Mouse (Mus musculus) forebrain, embryonic 15.5 days (tissue): ENCODE results near the gene Gm21974. TPM values are rescaled to one million over a fixed set of nuclear protein-coding genes. Genes with fewer than 3 reads are reported as not detected.
"Not testable (repeated sequence)": the region's sequence is repeated elsewhere in the genome, so short reads cannot be mapped to it uniquely, and the experiment has no call there.

Source experiments
- ATAC-seq: fragments of 200-750 bp; cut with Nextera tagmentation; replicated peaks from 2 replicates; pipeline ENCODE4 v1.8.0; 2017; ENCODE audit warnings: mild to moderate bottlenecking, moderate TSS enrichment, moderate library complexity
- H3K27ac ChIP-seq: fragments of 300-500 bp; sonication (generic); replicated peaks from 2 replicates; pipeline ENCODE4 v1.5.1; 2015; ENCODE audit warnings: mild to moderate bottlenecking, inconsistent platforms
- H3K27me3 ChIP-seq: fragments of 300-500 bp; sonication (generic); 2 replicates; pipeline ENCODE4 v1.6.1; 2015; ENCODE audit warnings: inconsistent platforms
- H3K36me3 ChIP-seq: fragments of 300-500 bp; sonication (generic); 2 replicates; pipeline ENCODE4 v1.6.1; 2015; ENCODE audit warnings: mild to moderate bottlenecking, inconsistent platforms
- H3K4me1 ChIP-seq: fragments of 300-500 bp; sonication (generic); 2 replicates; pipeline ENCODE4 v1.6.1; 2015; ENCODE audit warnings: inconsistent platforms
- H3K4me2 ChIP-seq: fragments of 300-500 bp; sonication (generic); replicated peaks from 2 replicates; pipeline ENCODE4 v1.6.1; 2015; ENCODE audit warnings: mild to moderate bottlenecking, inconsistent platforms
- H3K4me3 ChIP-seq: fragments of 300-500 bp; sonication (generic); 2 replicates; pipeline ENCODE4 v1.5.1; 2015; ENCODE audit warnings: mild to moderate bottlenecking, inconsistent platforms
- H3K9ac ChIP-seq: fragments of 300-500 bp; sonication (generic); replicated peaks from 2 replicates; pipeline ENCODE4 v1.6.1; 2015; ENCODE audit warnings: mild to moderate bottlenecking, inconsistent platforms
- H3K9me3 ChIP-seq: fragments of 300-500 bp; sonication (generic); 2 replicates; pipeline ENCODE4 v1.6.1; 2016; ENCODE audit warnings: inconsistent platforms
- WGBS: fragments of 180-500 bp; shearing (Covaris S2); methylation state at CpG from one replicate; pipeline ENCODE4 v1.1.7; 2015; ENCODE audit warnings: mixed read lengths; 5-methylcytosine and 5-hydroxymethylcytosine counted together
- polyA plus RNA-seq: library from polyadenylated mRNA; unstranded; fragments of >200 nt; fragmentation: Nextera tagmentation; extraction: Ambion mirVana; gene quantifications from 2 replicates; pipeline ENCODE4 v1.2.1, GENCODE M21; 2015

Gene Gm21974
- polyA plus RNA-seq, 1 experiment from 2014 or later: not detected

- H3K9me3 ChIP-seq, H3K4me2 ChIP-seq, H3K9ac ChIP-seq, H3K4me3 ChIP-seq, H3K36me3 ChIP-seq, H3K27ac ChIP-seq, ATAC-seq, H3K27me3 ChIP-seq: not testable (repeated sequence)
- WGBS: 83% methylated on average over 4 of the region's 4 CpGs
- peaks cover 15% of the 10 kb centered on the region for H3K4me1 ChIP-seq
These were observed 57.4 kb downstream of the Gm21974 start for GRCm38 (mm10) chr7:127837878-127838277.

GRCm38 (mm10) chr7:127837473-127837872, 57.8 kb downstream of the Gm21974 start:
- WGBS: 94% methylated on average over 5 of the region's 5 CpGs
- no peak for ATAC-seq
- Histone ChIP-seq H3K27ac (no peak overlapping the region), H3K4me2 (no peak overlapping the region), H3K36me3 (no peaks in the 10 kb centered on the region), H3K9ac (no peak overlapping the region), H3K4me3 (no peak overlapping the region), H3K4me1 (peaks cover 12% of the 10 kb centered on the region), H3K27me3 (no peaks in the 10 kb centered on the region), H3K9me3 (no peaks in the 10 kb centered on the region)

Other genes with a start within 250 kb of the Gm21974 start
- 43.1 and 47.9 TPM in 2 replicates for gene Bcl7c, start 186.5 kb downstream of the Gm21974 start, polyA plus RNA-seq
- 3.8 and 5.8 TPM in 2 replicates for gene Ctf1, start 182.7 kb downstream of the Gm21974 start, polyA plus RNA-seq
- gene Ctf2, start 163.3 kb downstream of the Gm21974 start, polyA plus RNA-seq: 0.10 and 0.19 TPM in 2 replicates
- gene Fbxl19, start 150.9 kb downstream of the Gm21974 start, polyA plus RNA-seq: 9.4 and 10.5 TPM in 2 replicates
- 8.7 and 8.8 TPM in 2 replicates for gene Orai3, start 125.6 kb downstream of the Gm21974 start, polyA plus RNA-seq
- gene Setd1a, start 118.8 kb downstream of the Gm21974 start, polyA plus RNA-seq: 22.4 and 24.8 TPM in 2 replicates
- not detected in 2 replicates for gene Gm49388, start 109.8 kb downstream of the Gm21974 start, polyA plus RNA-seq
- 7.4 TPM in 2 replicates for gene Hsd3b7, start 94.8 kb downstream of the Gm21974 start, polyA plus RNA-seq
- 19.2 and 21.3 TPM in 2 replicates for gene Stx4a, start 71.2 kb downstream of the Gm21974 start, polyA plus RNA-seq
- 34.5 and 37.4 TPM in 2 replicates for gene Stx1b, start 70.9 kb downstream of the Gm21974 start, polyA plus RNA-seq
- 13.2 and 13.7 TPM in 2 replicates for gene Zfp646, start 19.2 kb downstream of the Gm21974 start, polyA plus RNA-seq
- 46.2 and 48.4 TPM in 2 replicates for gene Zfp668, start 18.6 kb downstream of the Gm21974 start, polyA plus RNA-seq
- gene Prss53, start 4.5 kb downstream of the Gm21974 start, polyA plus RNA-seq: 0.78 and 0.92 TPM in 2 replicates
- 65.7 and 69.7 TPM in 2 replicates for gene Vkorc1, start 163 bp upstream of the Gm21974 start, polyA plus RNA-seq
- 81.7 and 84.3 TPM in 2 replicates for gene Bckdk, start 8.6 kb upstream of the Gm21974 start, polyA plus RNA-seq
- 52.7 and 56.5 TPM in 2 replicates for gene Kat8, start 17.1 kb upstream of the Gm21974 start, polyA plus RNA-seq
- gene Prss8, start 34.6 kb upstream of the Gm21974 start, polyA plus RNA-seq: 0.20 and 0.29 TPM in 2 replicates
- gene Prss36, start 51.3 kb upstream of the Gm21974 start, polyA plus RNA-seq: 9.6 and 11.6 TPM in 2 replicates
- 438 and 469 TPM in 2 replicates for gene Fus, start 72.0 kb upstream of the Gm21974 start, polyA plus RNA-seq
- gene Pycard, start 98.4 kb upstream of the Gm21974 start, polyA plus RNA-seq: 4.1 and 6.7 TPM in 2 replicates
- not detected in 2 replicates for gene Trim72, start 108.5 kb upstream of the Gm21974 start, polyA plus RNA-seq
- gene Itgam, start 167.2 kb upstream of the Gm21974 start, polyA plus RNA-seq: 0.96 and 1.0 TPM in 2 replicates
- gene Gm49368, start 167.2 kb upstream of the Gm21974 start, polyA plus RNA-seq: not detected in 2 replicates
- 0.27 TPM in 1 of 2 replicates, not detected in the other for gene Itgax, start 234.1 kb upstream of the Gm21974 start, polyA plus RNA-seq